Mouse (Mus musculus) hindbrain, embryonic 16.5 days (tissue): Measurements from ENCODE around the gene Glrp1. TPM values are rescaled to one million over a fixed set of nuclear protein-coding genes. Genes with fewer than 3 reads are reported as not detected.

Source experiments
- ATAC-seq: fragments of 200-750 bp; cut with Nextera tagmentation; 2 replicates; pipeline ENCODE4 v1.8.0; 2017; ENCODE audit warnings: moderate TSS enrichment, moderate library complexity
- H3K27ac ChIP-seq: fragments of 300-500 bp; sonication (generic); 2 replicates; pipeline ENCODE4 v1.5.1; 2014; ENCODE audit warnings: low read depth, mild to moderate bottlenecking, control low read depth, low read length, moderate library complexity
- H3K27me3 ChIP-seq: fragments of 300-500 bp; sonication (generic); replicated peaks from 2 replicates; pipeline ENCODE4 v1.6.1; 2014; ENCODE audit warnings: low read length; ENCODE audit not compliant: control insufficient read depth, insufficient read depth
- H3K36me3 ChIP-seq: fragments of 300-500 bp; sonication (generic); 2 replicates; pipeline ENCODE4 v1.6.1; 2014; ENCODE audit warnings: mild to moderate bottlenecking, low read length, moderate library complexity, mixed read lengths; ENCODE audit not compliant: control insufficient read depth, insufficient read depth
- H3K4me1 ChIP-seq: fragments of 300-500 bp; sonication (generic); 2 replicates; pipeline ENCODE4 v1.6.1; 2014; ENCODE audit warnings: low read depth, low read length; ENCODE audit not compliant: control insufficient read depth, insufficient read depth
- H3K4me2 ChIP-seq: fragments of 300-500 bp; sonication (generic); 2 replicates; pipeline ENCODE4 v1.6.1; 2014; ENCODE audit warnings: mild to moderate bottlenecking, low read length, control low read depth, moderate library complexity
- H3K4me3 ChIP-seq: fragments of 300-500 bp; sonication (generic); 2 replicates; pipeline ENCODE4 v1.5.1; 2014; ENCODE audit warnings: mild to moderate bottlenecking, low read length, control low read depth, moderate library complexity
- H3K9ac ChIP-seq: fragments of 300-500 bp; sonication (generic); 2 replicates; pipeline ENCODE4 v1.6.1; 2014; ENCODE audit warnings: low read depth, mild to moderate bottlenecking, control low read depth, low read length, moderate library complexity
- H3K9me3 ChIP-seq: fragments of 300-500 bp; sonication (generic); 2 replicates; pipeline ENCODE4 v1.6.1; 2014; ENCODE audit warnings: mild to moderate bottlenecking, low read length, moderate library complexity; ENCODE audit not compliant: control insufficient read depth
- WGBS: fragments of 180-500 bp; shearing (Covaris S2); extraction: QIAGEN DNeasy Blood & Tissue Kit; methylation state at CpG from one replicate; pipeline ENCODE4 v1.1.7; 2014; 5-methylcytosine and 5-hydroxymethylcytosine counted together
- polyA plus RNA-seq: library from polyadenylated mRNA; unstranded; fragments of >200 nt; fragmentation: Nextera tagmentation; extraction: Ambion mirVana; gene quantifications from 2 replicates; pipeline ENCODE4 v1.2.1, GENCODE M21; 2015

The Glrp1 gene
- polyA plus RNA-seq, 1 experiment from 2014 or later = not detected

- H3K9ac ChIP-seq = no peak overlapping the region
- no peaks in the 10 kb centered on the region for H3K36me3 ChIP-seq
- no peak overlapping the region for H3K27ac ChIP-seq
- H3K4me2 ChIP-seq = no peak overlapping the region
- no peaks in the 10 kb centered on the region for H3K27me3 ChIP-seq
- H3K9me3 ChIP-seq = no peaks in the 10 kb centered on the region
- H3K4me1 ChIP-seq = no peaks in the 10 kb centered on the region
- WGBS = 33% methylated on average over 6 of the region's 6 CpGs
- H3K4me3 ChIP-seq = no peak overlapping the region
- ATAC-seq = 0 out of 2 replicates have a peak, but pooled peaks have one; percentile 35
Observed at GRCm38 (mm10) chr1:88462484-88462883, 47.4 kb downstream of the Glrp1 start.

GRCm38 (mm10) chr1:88461096-88461495 lies 48.8 kb downstream of the Glrp1 start:
- Histone ChIP-seq H3K4me2 (no peak overlapping the region), H3K9ac (no peak overlapping the region), H3K4me3 (no peak overlapping the region), H3K4me1 (peaks cover 2% of the 10 kb centered on the region; the same call in 1 of the 2 replicates), H3K27me3 (no peaks in the 10 kb centered on the region), H3K27ac (0 out of 2 replicates have a peak overlapping the region, but pooled peaks have one; percentile 20), H3K36me3 (no peaks in the 10 kb centered on the region), H3K9me3 (no peaks in the 10 kb centered on the region)
- WGBS = 17% methylated on average over 1 of the region's 1 CpGs
- no peak for ATAC-seq

GRCm38 (mm10) chr1:88459655-88460054 lies 50.2 kb downstream of the Glrp1 start:
- no peak overlapping the region for H3K9ac ChIP-seq
- H3K4me2 ChIP-seq = no peak overlapping the region
- WGBS = 71% methylated on average over 5 of the region's 5 CpGs
- no peaks in the 10 kb centered on the region for H3K9me3 ChIP-seq
- no peak for ATAC-seq
- H3K4me3 ChIP-seq = no peak overlapping the region
- peaks cover 2% of the 10 kb centered on the region; the same call in 1 of the 2 replicates for H3K4me1 ChIP-seq
- no peak overlapping the region for H3K27ac ChIP-seq
- no peaks in the 10 kb centered on the region for H3K36me3 ChIP-seq
- no peaks in the 10 kb centered on the region for H3K27me3 ChIP-seq

- Histone ChIP-seq H3K4me2 (no peak overlapping the region), H3K36me3 (no peaks in the 10 kb centered on the region), H3K27me3 (no peaks in the 10 kb centered on the region), H3K4me3 (no peak overlapping the region), H3K27ac (no peak overlapping the region), H3K9ac (no peak overlapping the region), H3K9me3 (no peaks in the 10 kb centered on the region), H3K4me1 (peaks cover 2% of the 10 kb centered on the region; the same call in 1 of the 2 replicates)
- no peak for ATAC-seq
- WGBS = 86% methylated on average over 4 of the region's 4 CpGs
Observed at GRCm38 (mm10) chr1:88459196-88459595, 50.7 kb downstream of the Glrp1 start.

GRCm38 (mm10) chr1:88456451-88457072 lies 53.3 kb downstream of the Glrp1 start:
- Histone ChIP-seq H3K27me3 (no peaks in the 10 kb centered on the region), H3K4me3 (no peak overlapping the region), H3K4me1 (peaks cover 2% of the 10 kb centered on the region; the same call in 1 of the 2 replicates), H3K36me3 (no peaks in the 10 kb centered on the region), H3K9me3 (no peaks in the 10 kb centered on the region), H3K9ac (no peak overlapping the region), H3K4me2 (no peak overlapping the region), H3K27ac (no peak overlapping the region)
- peak; percentile 85 for ATAC-seq
- 49% methylated on average over 14 of the region's 14 CpGs for WGBS

- H3K27ac ChIP-seq = no peak overlapping the region
- no peaks in the 10 kb centered on the region for H3K9me3 ChIP-seq
- WGBS = 76% methylated on average over 3 of the region's 3 CpGs
- no peak overlapping the region for H3K4me3 ChIP-seq
- no peaks in the 10 kb centered on the region for H3K36me3 ChIP-seq
- ATAC-seq = no peak
- peaks cover 2% of the 10 kb centered on the region; the same call in 1 of the 2 replicates for H3K4me1 ChIP-seq
- no peaks in the 10 kb centered on the region for H3K27me3 ChIP-seq
- no peak overlapping the region for H3K9ac ChIP-seq
- H3K4me2 ChIP-seq = no peak overlapping the region
Observed at GRCm38 (mm10) chr1:88455761-88456160, 54.1 kb downstream of the Glrp1 start.

- Histone ChIP-seq H3K4me2 (no peak overlapping the region), H3K9me3 (no peaks in the 10 kb centered on the region), H3K27ac (no peak overlapping the region), H3K4me3 (no peak overlapping the region), H3K9ac (no peak overlapping the region), H3K27me3 (no peaks in the 10 kb centered on the region), H3K4me1 (peaks cover 2% of the 10 kb centered on the region; the same call in 1 of the 2 replicates), H3K36me3 (no peaks in the 10 kb centered on the region)
- WGBS = 45% methylated on average over 3 of the region's 3 CpGs
- ATAC-seq = no peak
Observed at GRCm38 (mm10) chr1:88454703-88455102, 55.2 kb downstream of the Glrp1 start.

- Histone ChIP-seq H3K4me1 (peaks cover 4% of the 10 kb centered on the region; the same call in 1 of the 2 replicates), H3K9me3 (no peaks in the 10 kb centered on the region), H3K4me3 (no peak overlapping the region), H3K9ac (no peak overlapping the region), H3K27ac (no peak overlapping the region), H3K4me2 (no peak overlapping the region), H3K36me3 (no peaks in the 10 kb centered on the region), H3K27me3 (no peaks in the 10 kb centered on the region)
- WGBS = 90% methylated on average over 6 of the region's 6 CpGs
- no peak for ATAC-seq
Observed at GRCm38 (mm10) chr1:88452198-88452597, 57.7 kb downstream of the Glrp1 start.

- ATAC-seq = no peak
- H3K4me2 ChIP-seq = no peak overlapping the region
- no peaks in the 10 kb centered on the region for H3K9me3 ChIP-seq
- WGBS = 80% methylated on average over 4 of the region's 4 CpGs
- H3K27ac ChIP-seq = no peak overlapping the region
- H3K36me3 ChIP-seq = no peaks in the 10 kb centered on the region
- H3K4me3 ChIP-seq = no peak overlapping the region
- H3K9ac ChIP-seq = no peak overlapping the region
- no peaks in the 10 kb centered on the region for H3K27me3 ChIP-seq
- peaks cover 3% of the 10 kb centered on the region; the same call in 1 of the 2 replicates for H3K4me1 ChIP-seq
Observed at GRCm38 (mm10) chr1:88450668-88451067, 59.2 kb downstream of the Glrp1 start.
